ENCODE assay signal across 9 mouse cellular contexts in the genomic region with DNA sequence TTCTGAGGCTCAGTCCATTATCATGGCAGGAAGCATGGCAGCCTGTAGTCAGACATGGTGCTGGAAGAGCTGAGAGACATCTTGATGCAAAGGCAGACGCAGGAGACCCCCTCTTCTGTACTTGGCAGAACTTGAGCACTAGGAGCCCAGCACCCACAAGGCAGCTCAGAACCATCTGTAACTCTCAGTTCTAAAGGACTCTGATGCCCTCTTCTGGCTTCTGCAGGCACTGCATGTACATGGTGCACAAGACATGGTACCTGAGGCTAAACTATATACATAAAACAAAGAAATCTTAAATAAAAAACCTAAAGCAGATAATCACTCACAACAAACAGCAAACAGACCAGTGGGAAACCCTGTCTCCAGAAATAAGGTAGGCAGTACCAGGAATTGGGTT. TPM values are rescaled to one million over a fixed set of nuclear protein-coding genes. Genes with fewer than 3 reads are reported as not detected.
DNase-seq lines count a peak whose midpoint lies in the region; ATAC-seq and TF ChIP-seq lines count a peak whose summit lies in the region.
"Had no signal": no experiment of that assay in that cellular context is flagged by ENCODE, and none has a peak within 500 bp of the region (broad histone marks: within the 10 kb centered on the region; RNA-seq: fewer than 3 reads in every experiment).

No protein-coding gene starts in this region.

- H3K4me1 ChIP-seq in forebrain, embryonic 14.5 days (ENCODE audit: control insufficient read depth, insufficient read depth, low read length): 0 out of 2 replicates have a peak, but pooled peaks cover 10% of the 10 kb centered on the region
- peaks cover 20% of the 10 kb centered on the region for H3K4me1 ChIP-seq in forebrain, embryonic 16.5 days (replicated peaks; ENCODE audit: control insufficient read depth, insufficient read depth, low read length)
- H3K4me1 ChIP-seq in lung, embryonic 14.5 days (ENCODE audit: insufficient read depth): peaks cover 5% of the 10 kb centered on the region; the same call in 1 of the 2 replicates
- H3K4me1 ChIP-seq in spleen, adult 2 months (ENCODE audit: control insufficient read depth, insufficient read depth, insufficient read length): no peaks in the 10 kb centered on the region; the same call in 1 of the 2 replicates

- peak; percentile 56 for DNase-seq in forebrain, embryonic 14.5 days (ENCODE audit: low spot score)
- DNase-seq in urinary bladder, adult 2 months (ENCODE audit: low spot score): peak; percentile 38
- no peak for DNase-seq in urinary bladder, postnatal 4 days (ENCODE audit: low spot score in 2 of 2)
- DNase-seq in embryo, embryonic 10 days (ENCODE audit: low spot score): peak; percentile 76
- DNase-seq in kidney, adult 8-10 months: peak; percentile 31 to 81
- peak; percentile 81 for DNase-seq in lung, embryonic 14.5 days
- peak; percentile 31 to 77 for DNase-seq in spleen, adult 2 months (ENCODE audit: low read depth in 1 of 2, low spot score in 2 of 2)

- H3K36me3 ChIP-seq in forebrain, embryonic 14.5 days (ENCODE audit: control insufficient read depth, insufficient read depth, low read length): peaks cover 41% of the 10 kb centered on the region
- H3K36me3 ChIP-seq in forebrain, embryonic 16.5 days (ENCODE audit: control insufficient read depth, insufficient read depth): peaks cover 13% of the 10 kb centered on the region
- H3K36me3 ChIP-seq in lung, embryonic 14.5 days (ENCODE audit: insufficient read depth): peaks cover 57% of the 10 kb centered on the region
- peaks cover 7% of the 10 kb centered on the region; the same call in 1 of the 2 replicates for H3K36me3 ChIP-seq in spleen, adult 2 months (ENCODE audit: control insufficient read depth, insufficient read depth, low read length)

- no peak overlapping the region for H3K4me3 ChIP-seq in forebrain, embryonic 14.5 days (ENCODE audit: low read depth, low read length)
- no peak overlapping the region for H3K4me3 ChIP-seq in forebrain, embryonic 16.5 days (replicated peaks; ENCODE audit: low read length)
- H3K4me3 ChIP-seq in lung, embryonic 14.5 days (ENCODE audit: low read depth, low read length): no peak overlapping the region
- no peak overlapping the region for H3K4me3 ChIP-seq in spleen, adult 2 months (ENCODE audit: extremely low read depth, insufficient read depth, insufficient read length)
- H3K4me3 ChIP-seq: stomach, embryonic 15.5 days had no signal

- H3K4me2 ChIP-seq in forebrain, embryonic 14.5 days (ENCODE audit: low read length): no peak overlapping the region
- no peak overlapping the region for H3K4me2 ChIP-seq in forebrain, embryonic 16.5 days (ENCODE audit: low read length)
- H3K4me2 ChIP-seq in lung, embryonic 14.5 days: no peak overlapping the region
- H3K4me2 ChIP-seq: stomach, embryonic 15.5 days had no signal

- H3K27ac ChIP-seq in forebrain, embryonic 14.5 days (ENCODE audit: low read depth, low read length): no peak overlapping the region
- no peak overlapping the region for H3K27ac ChIP-seq in forebrain, embryonic 16.5 days (ENCODE audit: low read length)
- no peak overlapping the region for H3K27ac ChIP-seq in lung, embryonic 14.5 days (ENCODE audit: low read depth)
- no peak overlapping the region for H3K27ac ChIP-seq in spleen, adult 2 months (ENCODE audit: insufficient read depth, low read length)
- H3K27ac ChIP-seq: stomach, embryonic 15.5 days had no signal

- 67% methylated on average over 1 of the region's 1 CpGs for WGBS in forebrain, embryonic 14.5 days
- 62% methylated on average over 1 of the region's 1 CpGs for whole genome bisulfite sequencing in forebrain, embryonic 16.5 days
- WGBS in lung, embryonic 14.5 days: 73% methylated on average over 1 of the region's 1 CpGs
- 78% methylated on average over 1 of the region's 1 CpGs for WGBS in spleen, adult 2 months

- H3K27me3 ChIP-seq in forebrain, embryonic 14.5 days (replicated peaks; ENCODE audit: control insufficient read depth, insufficient read depth, low read length): no peaks in the 10 kb centered on the region
- H3K27me3 ChIP-seq in forebrain, embryonic 16.5 days (replicated peaks; ENCODE audit: control insufficient read depth, insufficient read depth, low read length): no peaks in the 10 kb centered on the region
- H3K27me3 ChIP-seq in lung, embryonic 14.5 days (ENCODE audit: insufficient read depth, low read length): no peaks in the 10 kb centered on the region
- H3K27me3 ChIP-seq in spleen, adult 2 months (ENCODE audit: control insufficient read depth, insufficient read depth, low read length): no peaks in the 10 kb centered on the region
- H3K27me3 ChIP-seq: stomach, embryonic 15.5 days had no signal

- TF ChIP-seq POLR2A in spleen, adult 2 months (IDR thresholded peaks at IDR 0.05; ENCODE audit: low read depth, low read length): no peak

- H3K9ac ChIP-seq in forebrain, embryonic 14.5 days (ENCODE audit: low read length): no peak overlapping the region
- no peak overlapping the region for H3K9ac ChIP-seq in forebrain, embryonic 16.5 days (replicated peaks; ENCODE audit: low read depth, low read length)
- no peak overlapping the region for H3K9ac ChIP-seq in lung, embryonic 14.5 days
- H3K9ac ChIP-seq: stomach, embryonic 15.5 days had no signal

- 0 out of 2 replicates have a peak, but pooled peaks cover 2% of the 10 kb centered on the region for H3K9me3 ChIP-seq in forebrain, embryonic 14.5 days (replicated peaks; ENCODE audit: control insufficient read depth, low read length)
- no peaks in the 10 kb centered on the region for H3K9me3 ChIP-seq in forebrain, embryonic 16.5 days (ENCODE audit: control insufficient read depth, low read length)
- no peaks in the 10 kb centered on the region for H3K9me3 ChIP-seq in lung, embryonic 14.5 days (ENCODE audit: low read depth, low read length)
- H3K9me3 ChIP-seq: stomach, embryonic 15.5 days had no signal

- TF ChIP-seq CTCF in lung, embryonic 14.5 days (IDR thresholded peaks at IDR 0.05; ENCODE audit: low read depth): peak; percentile 74
- TF ChIP-seq CTCF in spleen, adult 2 months (IDR thresholded peaks at IDR 0.05; ENCODE audit: extremely low read depth, insufficient read depth, insufficient read length, insufficient replicate concordance): peak; percentile 65; the same call in 1 of the 2 replicates

- ATAC-seq in forebrain, embryonic 14.5 days: no peak
- no peak for ATAC-seq in forebrain, embryonic 16.5 days
- no peak for ATAC-seq in lung, embryonic 14.5 days (ENCODE audit: insufficient read depth)

RNA-seq across cellular contexts. Expression of a gene that starts 3.9 kb away (rescaled TPM):
- 0.13 and 0.14 TPM in 2 replicates for polyA plus RNA-seq in forebrain, embryonic 14.5 days (2014; fragmentation: Nextera tagmentation; extraction: Ambion mirVana)
- polyA plus RNA-seq in forebrain, embryonic 16.5 days (2015; fragmentation: Nextera tagmentation; extraction: Ambion mirVana): 0.10 and 0.13 TPM in 2 replicates
- 0.08 and 0.09 TPM in 2 replicates for polyA plus RNA-seq in urinary bladder, adult 2 months (2012; rRNA removed)
- 0.09 and 0.24 TPM in 2 replicates for polyA plus RNA-seq in lung, embryonic 14.5 days (2014; fragmentation: Nextera tagmentation; extraction: Ambion mirVana)
- 0.06 and 0.25 TPM in 2 replicates for polyA plus RNA-seq in spleen, adult 2 months (2012; rRNA removed)

RNA-seq across cellular contexts. Expression of a gene that starts 4.0 kb away (rescaled TPM):
- 56.6 and 64.4 TPM in 2 replicates for polyA plus RNA-seq in forebrain, embryonic 14.5 days (2014; fragmentation: Nextera tagmentation; extraction: Ambion mirVana)
- polyA plus RNA-seq in forebrain, embryonic 16.5 days (2015; fragmentation: Nextera tagmentation; extraction: Ambion mirVana): 55.1 and 61.6 TPM in 2 replicates
- 40.6 and 50.2 TPM in 2 replicates for polyA plus RNA-seq in urinary bladder, adult 2 months (2012; rRNA removed)
- polyA plus RNA-seq in lung, embryonic 14.5 days (2014; fragmentation: Nextera tagmentation; extraction: Ambion mirVana): 55.8 and 56.5 TPM in 2 replicates
- 17.5 and 21.0 TPM in 2 replicates for polyA plus RNA-seq in spleen, adult 2 months (2012; rRNA removed)

RNA-seq across cellular contexts. Expression of a gene that starts 6.2 kb away (rescaled TPM):
- 0.38 and 0.39 TPM in 2 replicates for polyA plus RNA-seq in forebrain, embryonic 14.5 days (2014; fragmentation: Nextera tagmentation; extraction: Ambion mirVana)
- polyA plus RNA-seq in forebrain, embryonic 16.5 days (2015; fragmentation: Nextera tagmentation; extraction: Ambion mirVana): 0.75 and 1.3 TPM in 2 replicates
- polyA plus RNA-seq in urinary bladder, adult 2 months (2012; rRNA removed): 3.5 and 3.8 TPM in 2 replicates
- 0.70 and 1.2 TPM in 2 replicates for polyA plus RNA-seq in lung, embryonic 14.5 days (2014; fragmentation: Nextera tagmentation; extraction: Ambion mirVana)
- 1.1 and 1.3 TPM in 2 replicates for polyA plus RNA-seq in spleen, adult 2 months (2012; rRNA removed)

RNA-seq across cellular contexts. Expression of a gene that starts 9.5 kb away (rescaled TPM):
- 132 and 136 TPM in 2 replicates for polyA plus RNA-seq in forebrain, embryonic 14.5 days (2014; fragmentation: Nextera tagmentation; extraction: Ambion mirVana)
- polyA plus RNA-seq in forebrain, embryonic 16.5 days (2015; fragmentation: Nextera tagmentation; extraction: Ambion mirVana): 123 and 132 TPM in 2 replicates
- 31.0 and 41.8 TPM in 2 replicates for polyA plus RNA-seq in urinary bladder, adult 2 months (2012; rRNA removed)
- 163 TPM in 2 replicates for polyA plus RNA-seq in lung, embryonic 14.5 days (2014; fragmentation: Nextera tagmentation; extraction: Ambion mirVana)
- 2.6 and 3.1 TPM in 2 replicates for polyA plus RNA-seq in spleen, adult 2 months (2012; rRNA removed)

RNA-seq across cellular contexts. Expression of a gene that starts 30.7 kb away (rescaled TPM):
- 1.1 and 1.9 TPM in 2 replicates for polyA plus RNA-seq in forebrain, embryonic 14.5 days (2014; fragmentation: Nextera tagmentation; extraction: Ambion mirVana)
- 1.2 and 3.5 TPM in 2 replicates for polyA plus RNA-seq in forebrain, embryonic 16.5 days (2015; fragmentation: Nextera tagmentation; extraction: Ambion mirVana)
- 9.5 TPM in 2 replicates for polyA plus RNA-seq in urinary bladder, adult 2 months (2012; rRNA removed)
- polyA plus RNA-seq in lung, embryonic 14.5 days (2014; fragmentation: Nextera tagmentation; extraction: Ambion mirVana): 0.12 and 0.15 TPM in 2 replicates
- 0.74 and 0.97 TPM in 2 replicates for polyA plus RNA-seq in spleen, adult 2 months (2012; rRNA removed)

Comparison
In these comparisons a context has a peak if more than half of its experiments do, and no peak if none do; other contexts are left out.
1. DNase-seq: peak in forebrain, embryonic 14.5 days (single experiment), urinary bladder, adult 2 months (single experiment), embryo, embryonic 10 days (single experiment), kidney, adult 8-10 months (2 of 2), lung, embryonic 14.5 days (single experiment) and spleen, adult 2 months (2 of 2); none in urinary bladder, postnatal 4 days (0 of 2).